Comparison of ENCODE assay signal across 8 mouse cellular contexts in the genomic region with DNA sequence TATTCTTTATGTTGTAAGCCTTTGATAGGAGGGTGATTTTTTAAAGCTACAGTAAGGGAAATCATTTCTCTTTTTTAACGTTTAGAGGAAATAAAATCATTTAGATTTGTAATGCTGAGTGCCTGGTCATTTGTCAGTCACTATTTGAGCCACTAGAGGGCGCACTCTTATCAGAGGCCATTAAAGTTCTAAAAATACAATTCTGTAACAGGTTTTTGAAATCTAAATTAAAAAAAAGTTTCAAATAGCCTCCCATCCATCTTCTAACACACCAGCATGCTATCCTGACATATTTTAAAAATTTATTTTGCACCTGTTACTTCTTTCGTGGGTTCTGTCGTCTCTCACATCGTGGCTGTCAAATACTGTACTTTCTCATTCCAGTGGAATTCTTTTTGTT. TPM values are rescaled to one million over a fixed set of nuclear protein-coding genes. Genes with fewer than 3 reads are reported as not detected.
DNase-seq lines count a peak whose midpoint lies in the region; ATAC-seq and TF ChIP-seq lines count a peak whose summit lies in the region.

No protein-coding gene starts in this region.

- peak; percentile 39 for TF ChIP-seq CTCF in E14TG2a.4 (conservative IDR thresholded peaks at IDR 0.05; ENCODE audit: low read length)

- peaks cover 28% of the 10 kb centered on the region for H3K4me1 ChIP-seq in E14TG2a.4 (replicated peaks; ENCODE audit: low read depth, low read length)

- intact Hi-C loops in heart, postnatal 10 days (cut with DNase I) = loop anchor here (5.0 kb wide), 1 partner anchor 408 kb away; no protein-coding TSS in a partner anchor

- ATAC-seq in cerebellum, adult (ENCODE audit: insufficient number of reproducible peaks, low FRiP score, low TSS enrichment) = no peak

- no peaks in the 10 kb centered on the region for H3K36me3 ChIP-seq in E14TG2a.4 (ENCODE audit: insufficient read depth, low read length)

- no peaks in the 10 kb centered on the region for H3K27me3 ChIP-seq in E14TG2a.4 (ENCODE audit: insufficient read depth, low read length)

- peak; percentile 26 to 51 for DNase-seq in cerebellum, postnatal 14 days
- DNase-seq in left cerebral cortex, adult 18-20 months (ENCODE audit: low spot score in 2 of 2) = peak; percentile 9 to 12
- no peak for DNase-seq in left cerebral cortex, adult 11 months (ENCODE audit: low spot score)
- DNase-seq in heart, postnatal 10 days = peak; percentile 14 to 42
- peak; percentile 5 for DNase-seq in right cerebral cortex, postnatal 4 days
- no peak for DNase-seq in ovary, postnatal 36 days (ENCODE audit: low spot score)

- H3K9me3 ChIP-seq in E14TG2a.4 (ENCODE audit: low read length) = no peaks in the 10 kb centered on the region

- H3K4me3 ChIP-seq in E14TG2a.4 (replicated peaks; ENCODE audit: low read length) = no peak overlapping the region

RNA-seq across cellular contexts. Expression of a gene that starts 22.0 kb away (rescaled TPM):
- total RNA-seq in left cerebral cortex, adult 18-20 months (2021) = not detected
- not detected for total RNA-seq in heart, postnatal 10 days (2021)

Comparison
In these comparisons a context has a peak if more than half of its experiments do, and no peak if none do; other contexts are left out.
1. DNase-seq: peak in cerebellum, postnatal 14 days (2 of 2), left cerebral cortex, adult 18-20 months (2 of 2), heart, postnatal 10 days (2 of 2) and right cerebral cortex, postnatal 4 days (single experiment); none in left cerebral cortex, adult 11 months (single experiment) and ovary, postnatal 36 days (single experiment).